Comparison of ENCODE assay signal across 23 mouse cellular contexts in genomic region chr9:84837498-84837897, GRCm38 (mm10).
"Had no signal": no experiment of that assay in that cellular context is flagged by ENCODE, and none has a peak within 500 bp of the region (broad histone marks: within the 10 kb centered on the region; RNA-seq: fewer than 3 reads in every experiment).

No protein-coding gene starts in this region.

- H3K9ac ChIP-seq: heart, embryonic 12.5 days; hindbrain, embryonic 12.5 days; hindbrain, embryonic 14.5 days; intestine, embryonic 15.5 days; kidney, embryonic 15.5 days; limb, embryonic 12.5 days had no signal

- H3K27me3 ChIP-seq: heart, embryonic 12.5 days; hindbrain, embryonic 12.5 days; intestine, embryonic 15.5 days; kidney, embryonic 15.5 days; limb, embryonic 12.5 days had no signal

- ATAC-seq: hindbrain, embryonic 16.5 days; inflammation-experienced regulatory T-cells, adult 6 months; intestine, embryonic 15.5 days; intestine, postnatal 0 days had no signal

- H3K36me3 ChIP-seq: heart, embryonic 10.5 days; heart, embryonic 12.5 days; hindbrain, embryonic 10.5 days; hindbrain, embryonic 12.5 days; intestine, embryonic 15.5 days; kidney, embryonic 15.5 days; limb, embryonic 10.5 days; limb, embryonic 12.5 days had no signal

- DNase-seq: gastrocnemius, adult 2 months; gastrocnemius, postnatal 10 days; gastrocnemius, postnatal 25 days; heart, postnatal 10 days; heart, postnatal 4 days; kidney, adult 18-20 months; kidney, adult 9 months; layer of hippocampus, adult 9-11 months; layer of hippocampus, postnatal 36 days; liver had no signal

- H3K4me1 ChIP-seq: heart, embryonic 10.5 days; heart, embryonic 12.5 days; hindbrain, embryonic 10.5 days; hindbrain, embryonic 12.5 days; intestine, embryonic 15.5 days; kidney, embryonic 15.5 days; limb, embryonic 10.5 days; limb, embryonic 12.5 days had no signal

- H3K4me2 ChIP-seq: heart, embryonic 12.5 days; hindbrain, embryonic 12.5 days; hindbrain, embryonic 14.5 days; intestine, embryonic 15.5 days; kidney, embryonic 15.5 days; limb, embryonic 12.5 days had no signal

- H3K27ac ChIP-seq: gastrocnemius, adult 2 months; heart, embryonic 10.5 days; hindbrain, embryonic 10.5 days; hindbrain, embryonic 12.5 days; hindbrain, embryonic 14.5 days; intestine, embryonic 15.5 days; kidney, embryonic 15.5 days; kidney, postnatal 0 days; limb, embryonic 10.5 days; limb, embryonic 12.5 days had no signal

- H3K9me3 ChIP-seq: heart, embryonic 10.5 days; heart, embryonic 12.5 days; hindbrain, embryonic 10.5 days; hindbrain, embryonic 12.5 days; intestine, embryonic 15.5 days; kidney, embryonic 15.5 days; limb, embryonic 10.5 days; limb, embryonic 12.5 days had no signal

- H3K4me3 ChIP-seq: gastrocnemius, adult 2 months; heart, embryonic 10.5 days; heart, embryonic 12.5 days; hindbrain, embryonic 10.5 days; hindbrain, embryonic 12.5 days; intestine, embryonic 15.5 days; kidney, embryonic 15.5 days; limb, embryonic 10.5 days; limb, embryonic 12.5 days had no signal
